Mouse (Mus musculus) ovary, adult 18-20 months (tissue): ENCODE results near the gene Ccs.
"Not testable (repeated sequence)": the region's sequence is repeated elsewhere in the genome, so short reads cannot be mapped to it uniquely, and the experiment has no call there.

Experiments
- DNase-seq: peaks from one replicate; pipeline ENCODE4 v3.0.0; 2022; ENCODE audit warnings: low spot score, mixed read lengths

Ccs gene

DNA sequence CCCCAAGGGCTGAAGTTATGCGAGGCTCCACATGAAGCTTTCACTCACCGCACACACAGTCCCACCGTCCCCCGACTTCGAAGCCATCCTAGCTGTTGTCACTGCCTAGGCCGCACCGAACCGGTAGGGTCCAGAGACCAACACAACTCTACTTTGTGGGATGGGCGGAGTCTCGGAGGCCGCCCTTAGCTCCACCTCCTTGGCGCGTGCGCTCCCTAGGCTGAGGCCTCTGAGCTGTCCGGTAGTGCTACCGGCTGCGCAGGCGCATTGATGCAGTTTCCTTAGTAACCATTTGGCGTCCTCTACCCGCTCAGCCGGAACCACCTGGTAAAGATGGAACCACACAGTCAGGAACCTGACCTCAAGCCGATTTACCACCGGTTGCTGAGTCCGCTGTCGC is at the start of gene Ccs, which contains the start of gene Ccdc87:
Ccs (minus strand) TSS at position 184 of the 400 bp plus-strand sequence.
Ccdc87 (plus strand) TSS at position 218 of the 400 bp plus-strand sequence.
- peak; percentile 95 for DNase-seq

DNA sequence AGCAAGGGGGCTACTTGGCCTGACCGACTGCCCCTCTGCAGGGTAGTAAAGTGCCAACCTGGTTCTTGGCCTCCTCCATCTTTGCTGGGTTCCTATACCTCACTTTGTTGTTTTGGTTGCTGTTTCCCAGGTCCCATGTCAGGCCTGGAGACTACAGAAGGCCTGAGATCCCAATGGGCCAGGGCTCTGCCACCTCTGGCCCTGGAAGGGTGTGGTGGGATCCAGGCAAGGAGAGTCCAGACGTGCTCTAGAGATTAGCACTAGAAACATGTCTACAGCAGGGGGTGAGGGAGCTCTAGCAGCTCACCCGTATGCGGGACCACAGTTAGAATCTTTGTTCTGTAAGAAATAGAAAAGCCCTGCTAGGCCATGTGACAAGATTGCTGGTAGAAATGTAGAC is 44.8 kb upstream of the Ccs start:
- DNase-seq = no peak

DNA sequence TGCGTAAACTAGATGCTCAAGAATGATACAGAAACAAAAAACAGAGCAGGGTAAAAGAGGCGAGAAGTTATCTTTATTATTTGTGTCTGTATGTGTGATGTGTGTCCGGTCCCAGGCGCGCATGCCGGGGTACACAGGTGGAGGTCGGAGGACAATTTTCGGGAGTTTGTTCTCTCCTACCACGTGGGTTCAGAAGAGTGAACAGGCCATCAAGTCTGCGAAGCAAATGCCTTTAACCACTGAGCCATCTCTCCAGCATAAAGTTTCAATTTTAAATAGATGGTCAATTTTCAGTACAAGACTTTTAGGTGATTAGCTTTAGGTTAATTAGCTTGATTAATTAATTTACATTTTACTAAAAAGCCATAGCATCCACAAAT is 40.2 kb upstream of the Ccs start:
- DNase-seq = no peak

DNA sequence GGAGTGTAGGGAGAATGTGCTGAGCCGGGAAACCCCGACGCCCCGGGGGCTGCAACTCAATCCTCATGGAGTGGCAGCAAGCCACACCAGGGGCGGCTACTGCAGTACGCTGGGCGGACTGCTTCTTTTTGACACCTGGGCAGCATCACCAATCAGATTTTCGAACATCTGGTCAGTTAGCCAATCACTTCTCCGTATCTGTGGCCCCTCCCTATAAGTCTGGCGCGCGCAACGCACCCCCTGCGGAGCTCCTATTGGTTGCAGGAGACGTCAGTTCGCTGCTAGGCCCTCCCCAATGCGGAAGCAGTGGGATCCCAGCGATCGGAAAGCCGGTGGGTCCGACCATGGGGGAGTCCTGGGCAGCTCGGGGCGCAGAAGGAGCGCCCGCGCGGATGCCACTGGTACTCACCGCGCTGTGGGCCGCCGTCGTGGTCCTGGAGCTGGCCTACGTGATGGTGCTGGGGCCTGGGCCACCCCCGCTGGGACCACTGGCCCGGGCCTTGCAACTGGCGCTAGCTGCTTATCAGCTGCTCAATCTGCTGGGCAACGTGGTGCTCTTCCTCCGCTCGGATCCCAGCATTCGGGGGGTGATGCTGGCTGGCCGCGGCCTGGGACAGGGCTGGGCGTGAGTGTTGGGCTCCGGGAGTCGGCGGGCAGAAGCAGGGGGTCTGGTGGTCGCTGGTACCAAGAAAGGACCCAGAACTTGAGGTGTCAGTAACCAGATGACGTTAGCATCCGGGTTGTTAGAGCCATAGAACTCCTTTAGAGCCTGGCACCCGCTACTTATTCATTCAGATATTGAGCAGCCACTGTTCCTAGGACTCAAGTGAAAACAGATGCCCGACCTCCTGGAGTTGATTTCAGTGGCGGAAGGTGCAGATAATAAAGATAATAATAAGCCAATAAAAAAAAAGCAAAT is 39.5 kb upstream of the Ccs start, which contains the start of gene Zdhhc24:
Zdhhc24 (plus strand) TSS at position 264 of the 919 bp plus-strand sequence.
- DNase-seq = peak; percentile 91

DNA sequence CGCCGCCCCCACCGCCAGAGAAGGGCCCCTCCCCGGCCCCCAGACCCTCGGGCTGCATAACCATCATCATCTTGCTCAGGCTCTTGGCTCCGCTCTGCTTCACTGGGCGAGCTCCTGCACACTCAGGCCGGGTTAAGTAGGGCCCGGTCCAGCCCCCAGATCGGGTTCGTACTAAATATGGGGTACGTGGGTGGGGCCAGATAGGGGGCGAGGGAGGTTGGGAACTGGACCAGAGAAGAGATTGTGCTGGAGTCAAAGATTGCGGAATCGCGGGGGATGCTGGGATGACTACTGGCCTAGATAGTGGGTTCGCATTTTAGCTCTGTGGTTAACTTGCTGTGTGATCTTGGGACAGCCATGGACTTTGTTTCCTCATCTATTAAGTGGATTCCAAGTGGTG is 38.7 kb upstream of the Ccs start, which contains the start of gene Actn3:
Actn3 (minus strand) TSS at position 125 of the 400 bp plus-strand sequence.
- DNase-seq = peak; percentile 54

DNA sequence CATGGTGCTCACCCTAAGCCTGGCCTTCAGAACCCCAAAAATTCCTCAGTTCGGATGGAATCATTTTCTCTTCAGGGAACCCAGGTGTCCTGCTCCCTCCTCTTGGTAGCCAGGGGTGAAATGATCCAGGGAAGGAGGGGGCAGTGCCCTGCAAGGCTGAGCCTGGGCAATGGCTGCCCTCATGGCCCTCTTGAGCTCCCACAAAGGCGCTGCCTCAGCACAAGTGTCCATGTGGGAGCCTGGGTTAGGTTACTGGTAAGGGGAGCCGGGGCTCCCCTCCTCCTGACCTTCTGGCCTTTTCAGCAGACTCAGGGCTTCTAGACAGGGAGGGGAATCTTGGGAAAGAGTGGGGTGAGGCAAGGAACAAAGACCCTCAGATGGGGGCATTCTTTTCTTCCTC is 37.6 kb upstream of the Ccs start:
- DNase-seq = no peak

DNA sequence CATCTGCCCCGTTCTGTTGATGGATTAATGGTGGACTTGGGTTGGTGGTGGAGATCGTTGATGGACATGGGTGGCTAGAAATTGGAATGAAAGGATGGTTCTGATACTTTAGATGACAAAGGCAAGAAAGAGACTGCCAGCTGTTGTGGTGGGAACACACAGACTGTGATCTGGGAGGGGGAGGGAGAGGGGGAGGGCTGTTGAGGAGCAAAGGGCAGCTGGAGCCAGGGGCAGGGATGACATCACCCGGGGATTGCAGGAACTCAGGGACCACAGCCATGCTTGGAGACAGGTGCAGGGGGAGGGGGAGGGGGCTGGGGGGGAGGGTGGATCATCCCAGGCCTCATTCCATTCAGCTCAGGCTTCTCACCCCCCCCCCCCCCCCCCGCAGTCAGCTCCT is 37.1 kb upstream of the Ccs start:
- DNase-seq = no peak

DNA sequence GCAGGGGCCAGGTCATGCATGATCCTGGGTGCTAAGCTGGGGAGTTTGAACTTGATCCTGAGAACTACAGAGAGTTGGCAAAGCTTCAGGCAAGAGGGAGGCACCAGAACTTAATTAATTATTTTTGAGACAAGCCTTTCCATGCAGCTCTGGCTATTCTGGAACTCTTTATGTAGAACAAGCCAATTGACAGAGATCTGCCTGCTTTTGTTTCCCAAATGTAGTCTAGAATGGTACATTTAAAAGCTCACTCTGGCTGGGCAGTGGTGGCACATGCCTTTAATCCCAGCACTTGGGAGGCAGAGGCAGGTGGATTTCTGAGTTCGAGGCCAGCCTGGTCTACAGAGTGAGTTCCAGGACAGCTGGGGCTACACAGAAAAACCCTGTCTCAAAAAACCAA is 35.5 kb upstream of the Ccs start:
- DNase-seq = not testable (repeated sequence)

DNA sequence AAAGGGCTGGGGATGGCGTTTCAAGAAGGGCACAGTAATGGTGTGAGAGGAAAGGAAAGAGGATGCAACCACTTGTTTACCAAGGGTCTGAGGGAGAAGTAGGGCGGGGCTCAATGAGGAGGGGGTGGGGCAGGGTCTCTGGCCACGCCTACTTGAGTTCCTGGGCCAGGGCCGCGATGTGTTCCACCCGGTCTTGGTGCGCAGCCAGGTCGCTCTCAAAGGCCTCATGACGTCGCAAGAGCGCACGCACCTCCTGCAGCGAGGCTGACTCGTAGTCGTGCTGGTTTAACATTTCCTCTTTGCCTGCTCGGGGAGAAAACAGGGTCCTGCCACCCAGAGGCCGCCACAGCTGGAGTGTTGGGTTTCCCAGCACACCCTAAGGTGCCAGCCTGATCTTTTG is 26.0 kb upstream of the Ccs start:
- no peak for DNase-seq

DNA sequence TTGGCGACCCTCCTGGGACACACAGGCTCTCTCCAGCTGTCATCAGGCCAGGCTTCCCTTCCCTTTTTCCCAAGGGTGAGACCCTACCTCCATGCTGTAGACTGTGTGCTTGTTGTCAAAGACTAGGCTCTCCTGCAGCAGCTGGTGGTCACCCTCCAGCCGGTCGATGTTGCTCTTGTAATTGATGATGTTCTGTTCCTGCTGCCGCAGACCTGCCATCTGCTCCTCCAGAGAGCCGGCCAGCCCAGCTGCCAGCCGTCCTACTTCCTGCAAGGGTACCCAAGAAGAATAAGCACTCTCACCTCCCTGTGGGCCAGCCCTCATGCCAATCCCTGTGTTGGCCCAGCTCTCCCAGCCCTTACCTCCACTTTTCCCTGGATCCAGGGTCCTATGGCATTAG is 23.9 kb upstream of the Ccs start:
- DNase-seq = no peak

DNA sequence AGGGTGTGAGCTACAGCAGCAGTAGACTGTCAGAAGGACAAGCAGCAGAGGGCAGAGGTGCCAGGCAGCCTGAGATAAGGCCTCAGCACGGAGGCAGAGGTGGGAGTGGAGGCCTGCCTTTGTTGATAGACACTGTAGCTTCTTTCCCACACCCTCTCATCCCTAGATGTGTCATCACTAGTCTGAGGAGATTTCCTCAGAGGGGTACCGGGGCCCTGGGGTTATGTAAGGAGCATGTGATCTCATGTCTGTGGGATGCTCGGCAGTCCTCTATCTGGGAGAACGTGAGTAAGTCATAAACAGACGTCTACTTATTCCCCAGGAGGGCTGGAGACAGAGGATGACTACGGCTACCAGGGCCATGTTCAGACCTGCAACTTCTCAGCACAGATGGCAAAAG is 19.9 kb upstream of the Ccs start:
- no peak for DNase-seq

DNA sequence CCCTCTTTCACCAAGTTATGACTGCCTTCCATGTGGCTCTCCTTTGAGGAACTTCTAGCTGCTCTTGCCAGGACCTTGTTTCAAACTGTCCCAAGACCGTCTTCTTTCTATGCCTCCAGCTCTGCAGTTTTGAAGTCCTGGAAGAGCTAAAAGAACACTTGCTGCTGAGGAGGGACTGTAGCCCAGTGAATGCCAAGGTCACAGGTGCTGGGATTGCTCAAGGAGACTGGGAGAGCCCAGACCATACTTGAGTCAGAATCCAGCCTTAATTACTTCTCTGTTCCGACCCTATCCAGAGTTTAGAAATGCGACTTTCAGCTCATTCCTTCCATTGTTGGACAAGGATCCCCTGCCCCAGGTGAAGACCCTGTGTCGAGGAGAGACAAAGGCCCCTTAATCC is 16.8 kb upstream of the Ccs start:
- no peak for DNase-seq

DNA sequence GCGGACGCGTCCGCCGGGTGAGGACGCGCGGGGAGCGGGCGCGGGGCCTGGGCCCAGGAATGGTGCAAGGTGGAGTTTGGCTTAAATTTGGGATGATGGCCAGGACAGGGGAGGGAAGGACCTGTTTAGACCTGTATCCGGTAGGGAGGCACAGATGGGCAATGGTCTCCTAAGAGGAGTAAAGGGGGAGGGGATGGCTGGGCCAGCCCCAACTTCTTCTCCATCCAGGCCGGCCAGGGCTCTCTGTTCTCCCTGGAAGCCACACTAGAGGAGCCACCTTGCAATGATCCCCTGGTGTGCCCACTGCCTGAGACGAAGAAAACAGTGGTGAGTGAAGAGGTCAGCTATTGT is 16.3 kb upstream of the Ccs start:
- DNase-seq = no peak

DNA sequence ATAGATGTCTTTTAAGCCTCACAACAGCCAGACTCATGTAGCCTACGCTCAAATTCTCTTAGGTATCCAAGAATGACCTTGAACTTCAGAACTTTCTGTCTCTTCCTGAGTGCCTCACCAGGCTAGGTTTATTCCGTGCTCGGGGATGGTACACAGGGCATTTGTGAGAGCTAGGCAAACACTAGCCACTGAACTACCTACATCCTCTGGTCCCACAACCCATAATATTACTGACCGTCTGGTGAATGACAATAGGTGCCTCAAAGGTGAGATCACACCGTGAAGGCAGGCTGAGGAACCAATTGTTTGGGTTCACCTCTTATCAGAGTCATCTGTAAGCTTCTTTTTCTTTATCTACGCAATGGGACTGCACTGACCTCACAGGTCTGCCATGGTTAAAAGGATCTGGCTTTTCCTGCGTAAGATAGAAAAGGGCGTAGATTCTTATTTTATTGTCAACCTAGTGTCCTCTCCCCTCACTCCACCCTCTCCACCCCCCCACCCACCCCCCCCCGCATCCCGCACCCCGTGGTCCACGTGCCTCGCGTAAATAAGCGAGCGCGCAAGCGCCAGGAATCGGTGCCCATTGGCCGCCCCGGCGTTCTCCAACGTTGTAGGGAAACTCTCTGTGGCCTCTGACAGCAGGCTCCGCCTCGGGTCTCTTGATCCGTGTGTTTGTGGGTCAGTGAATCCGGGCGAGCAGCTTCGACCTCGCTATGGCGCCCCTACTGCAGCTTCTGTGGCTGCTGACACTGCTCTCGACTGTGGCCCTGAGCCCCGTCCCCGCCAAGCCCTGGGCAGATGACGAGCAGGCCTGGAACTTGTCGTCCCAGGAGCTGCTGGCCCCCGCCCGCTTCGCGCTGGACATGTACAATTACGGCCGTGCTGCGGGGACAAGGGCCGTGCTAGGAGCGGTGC is 15.7 kb upstream of the Ccs start, which contains the start of gene Ctsf:
Ctsf (plus strand) TSS at position 579 of the 918 bp plus-strand sequence.
- DNase-seq = peak; percentile 88

DNA sequence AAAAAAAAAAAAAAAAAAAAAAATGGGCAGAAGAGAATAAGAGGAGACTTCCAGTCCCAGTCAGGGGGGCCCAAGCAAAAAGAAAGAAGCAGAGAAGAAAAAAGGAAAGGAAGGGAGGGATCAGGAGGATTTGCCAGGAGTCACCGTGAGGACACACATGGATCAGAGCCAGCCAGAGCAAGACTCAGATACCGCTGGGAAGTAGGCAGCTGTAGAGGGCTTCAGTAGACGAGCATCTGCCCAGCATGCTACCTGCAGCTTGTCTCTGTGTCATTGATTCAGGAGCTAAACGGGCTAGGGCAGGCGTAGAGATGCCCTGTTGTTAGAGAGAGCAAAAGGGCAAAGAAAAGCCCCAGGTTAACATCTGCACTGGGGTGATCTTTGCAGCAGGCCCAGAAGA is 11.1 kb upstream of the Ccs start:
- no peak for DNase-seq

DNA sequence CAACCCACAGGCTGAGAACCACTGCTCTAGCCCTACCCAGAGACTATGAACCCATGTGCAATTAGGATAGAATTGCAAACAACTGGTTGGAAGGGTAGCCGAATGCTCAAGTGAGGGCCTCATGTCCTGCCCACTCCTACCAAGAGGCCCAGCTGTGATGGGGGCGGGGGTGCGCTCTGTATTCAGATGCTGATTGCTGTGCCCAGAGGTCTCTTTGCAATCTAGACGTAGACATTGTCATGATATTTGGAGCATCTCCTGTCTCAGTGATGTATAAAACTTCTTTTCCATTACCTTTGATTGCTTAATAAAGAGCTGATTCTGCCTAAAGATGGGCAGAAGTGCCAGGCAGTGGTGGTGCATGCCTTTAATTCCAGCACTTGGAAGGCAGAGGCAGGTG is 10.7 kb upstream of the Ccs start:
- no peak for DNase-seq

DNA sequence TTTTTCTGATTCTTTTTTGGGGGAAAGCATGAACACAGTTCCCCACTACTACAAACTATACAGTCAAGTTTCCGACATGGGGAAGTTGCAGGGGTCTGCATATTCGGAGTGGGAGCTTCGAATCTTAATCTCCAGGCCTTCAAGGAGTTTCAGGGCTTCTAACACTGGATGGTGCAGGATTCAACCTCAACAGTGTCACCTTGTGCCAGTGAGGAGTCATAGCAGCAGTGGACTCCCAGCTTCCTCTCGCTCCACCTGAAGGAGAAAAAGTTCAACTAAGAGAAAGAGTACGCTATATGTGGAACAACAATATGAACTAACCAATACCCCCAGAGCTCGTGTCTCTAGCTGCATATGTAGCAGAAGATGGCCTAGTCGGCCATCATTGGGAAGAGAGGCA is 8.4 kb upstream of the Ccs start:
- DNase-seq = no peak

DNA sequence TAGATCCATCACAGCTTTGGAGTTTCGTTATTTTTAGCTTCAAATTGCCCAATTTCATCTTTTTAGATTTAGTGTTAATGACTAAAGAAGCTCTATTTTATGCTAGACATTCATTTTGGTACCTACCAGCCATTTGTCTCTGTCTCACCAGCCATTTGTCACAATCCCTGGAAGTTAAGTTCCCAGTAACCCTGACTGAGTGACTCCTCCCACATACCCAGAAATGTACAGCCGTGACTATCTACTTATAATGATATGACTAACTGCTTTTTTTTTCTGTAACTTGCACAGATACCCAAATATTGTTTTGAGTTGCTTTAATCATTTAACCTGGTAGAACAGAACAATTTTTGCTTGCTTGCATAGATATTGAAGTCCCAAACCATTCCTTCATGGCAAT is 6.7 kb upstream of the Ccs start:
- no peak for DNase-seq

DNA sequence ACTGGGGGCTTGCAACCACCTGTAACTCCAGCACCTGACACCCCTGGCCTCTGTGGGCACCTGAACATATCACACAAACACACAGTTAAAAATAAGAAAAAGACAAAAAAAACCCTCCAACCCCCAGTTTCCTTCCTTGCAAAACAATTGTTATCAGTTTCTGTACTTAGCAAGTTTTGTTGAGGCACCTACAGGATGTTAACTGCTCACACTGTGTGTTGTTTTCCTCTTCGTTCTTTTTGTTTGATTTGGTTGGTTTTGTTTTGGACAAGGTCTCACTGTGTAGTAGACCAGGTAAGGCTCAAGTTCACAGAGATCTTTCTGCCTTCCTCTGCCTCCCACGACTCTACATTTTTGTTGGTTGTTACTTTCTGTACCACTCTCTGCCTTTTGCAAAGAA is 3.5 kb upstream of the Ccs start:
- no peak for DNase-seq

DNA sequence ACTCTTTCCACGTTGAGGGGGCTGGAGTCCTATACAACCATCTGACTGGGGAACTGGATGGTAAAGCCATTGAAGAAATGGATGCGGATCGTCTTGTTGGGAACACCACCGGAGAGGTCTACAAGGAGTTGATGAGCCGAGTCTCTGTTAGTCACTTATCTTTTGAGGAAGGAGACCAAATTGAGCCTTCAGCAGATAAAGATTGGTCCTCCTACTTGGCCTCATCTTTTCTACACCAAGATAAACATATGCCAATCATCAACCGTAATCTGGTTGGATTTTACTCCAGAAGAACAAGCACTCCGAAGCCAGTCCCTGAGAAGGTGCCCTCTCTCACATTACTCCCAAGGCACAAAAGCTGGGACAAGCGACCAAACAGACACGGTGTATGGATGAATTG is 1.7 kb upstream of the Ccs start:
- no peak for DNase-seq

DNA sequence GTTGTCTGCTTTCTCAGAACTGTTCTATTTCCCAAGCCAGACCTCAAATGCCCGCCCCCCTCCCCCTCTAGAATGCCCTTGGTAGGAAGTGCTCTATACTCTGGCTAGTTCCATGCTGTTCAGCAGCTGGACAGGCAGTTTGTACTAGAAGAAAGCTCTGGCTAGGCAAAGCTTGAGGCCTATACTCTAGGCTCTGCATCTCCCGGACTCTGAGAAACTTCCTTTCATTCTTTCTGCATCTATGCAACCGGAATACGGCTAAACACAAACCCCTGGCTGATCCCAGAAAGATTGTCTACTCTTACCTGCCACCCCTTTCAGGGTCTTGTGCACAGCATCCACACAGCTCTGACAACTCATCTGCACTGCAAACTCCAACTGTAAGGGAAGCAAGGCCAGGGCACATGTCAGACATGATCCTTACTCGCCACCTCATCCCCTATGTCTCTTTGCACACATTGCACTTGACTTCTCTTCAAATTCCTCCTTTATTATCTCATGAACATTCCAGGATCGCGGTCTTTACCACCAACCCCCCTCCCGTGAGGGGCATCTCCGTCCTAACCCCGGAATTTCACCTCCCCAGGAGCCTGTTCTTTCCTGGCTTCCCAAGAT is 499 bp downstream of the Ccs start:
- DNase-seq = no peak

DNA sequence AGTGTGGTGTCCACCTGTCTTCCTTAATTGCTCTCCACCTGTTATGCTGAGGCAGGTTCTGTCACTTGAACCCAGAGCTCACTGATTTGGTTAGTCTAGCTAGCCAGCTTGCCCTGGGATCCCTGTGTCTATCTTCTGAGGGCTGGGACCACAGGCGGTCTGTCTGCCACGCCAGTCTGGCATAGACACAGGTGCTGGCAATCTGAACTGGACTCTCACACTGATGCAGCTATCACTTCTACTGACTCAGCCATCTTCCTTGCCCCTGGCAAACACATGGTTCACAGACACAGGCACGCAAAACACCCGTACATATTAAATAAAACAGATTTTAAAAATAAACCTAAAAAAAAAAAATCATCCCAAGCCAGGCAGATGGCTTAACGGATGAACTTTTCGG is 2.1 kb downstream of the Ccs start:
- no peak for DNase-seq
